Mouse (Mus musculus) heart, adult 9 months (tissue): ENCODE data around the gene Sap18b.
"Not testable (repeated sequence)": the region's sequence is repeated elsewhere in the genome, so short reads cannot be mapped to it uniquely, and the experiment has no call there.

Experiments used
- DNase-seq, 2 experiments: peaks; one replicate each; pipeline ENCODE4 v3.0.0; 2022; ENCODE audit warnings: low spot score in 2 of 2

Gene Sap18b

GRCm38 (mm10) chr8:95825162-95825561, at the start of gene Sap18b:
Gene Sap18b (plus strand): TSS chr8:95825346.
- DNase-seq = not testable (repeated sequence)

GRCm38 (mm10) chr8:95781085-95781484, 44.1 kb upstream of the Sap18b start:
- DNase-seq = no peak

- DNase-seq = no peak
These were observed 43.4 kb upstream of the Sap18b start for GRCm38 (mm10) chr8:95781775-95782174.

GRCm38 (mm10) chr8:95782628-95783027, 42.5 kb upstream of the Sap18b start:
- no peak for DNase-seq

GRCm38 (mm10) chr8:95785591-95785990, 39.6 kb upstream of the Sap18b start:
- DNase-seq = no peak

GRCm38 (mm10) chr8:95795333-95796061, 29.6 kb upstream of the Sap18b start:
- not testable (repeated sequence) for DNase-seq

GRCm38 (mm10) chr8:95799117-95799516, 26.0 kb upstream of the Sap18b start:
- DNase-seq = no peak

- DNase-seq = no peak
These were observed 25.3 kb upstream of the Sap18b start for GRCm38 (mm10) chr8:95799891-95800290.

GRCm38 (mm10) chr8:95800353-95800752, 24.8 kb upstream of the Sap18b start:
- no peak for DNase-seq

GRCm38 (mm10) chr8:95801476-95802064, 23.6 kb upstream of the Sap18b start:
- DNase-seq = no peak

- no peak for DNase-seq
These were observed 22.9 kb upstream of the Sap18b start for GRCm38 (mm10) chr8:95802231-95802630.

GRCm38 (mm10) chr8:95805482-95805881, 19.7 kb upstream of the Sap18b start:
- DNase-seq = no peak

- DNase-seq = peak in 1 of 2 experiments; percentile 26
These were observed 18.5 kb upstream of the Sap18b start for GRCm38 (mm10) chr8:95806461-95807191.

- DNase-seq = peak; percentile 97 to 99
These were observed 17.8 kb upstream of the Sap18b start, which contains the start of gene Cnot1 for GRCm38 (mm10) chr8:95807331-95807843. Gene Cnot1 (minus strand): TSS chr8:95807464.

- peak; percentile 94 for DNase-seq
These were observed 17.3 kb upstream of the Sap18b start for GRCm38 (mm10) chr8:95807861-95808260.

- DNase-seq = no peak
These were observed 16.5 kb upstream of the Sap18b start for GRCm38 (mm10) chr8:95808631-95809030.

GRCm38 (mm10) chr8:95809116-95809515, 16.0 kb upstream of the Sap18b start:
- DNase-seq = no peak

GRCm38 (mm10) chr8:95810184-95810591, 15.0 kb upstream of the Sap18b start:
- peak; percentile 48 to 52 for DNase-seq

- no peak for DNase-seq
These were observed 9.0 kb upstream of the Sap18b start for GRCm38 (mm10) chr8:95816044-95816708.

GRCm38 (mm10) chr8:95817597-95817996, 7.5 kb upstream of the Sap18b start:
- DNase-seq = no peak

GRCm38 (mm10) chr8:95818211-95818610, 6.9 kb upstream of the Sap18b start:
- peak; percentile 47 to 52 for DNase-seq

GRCm38 (mm10) chr8:95821266-95821665, 3.9 kb upstream of the Sap18b start:
- DNase-seq = no peak
